Mouse (Mus musculus): Measurements from ENCODE around the gene Kat8.

- TF ChIP-seq CTCF (conservative IDR thresholded peaks at IDR 0.05; ENCODE audit: low read length) (no peak), NANOG (IDR thresholded peaks at IDR 0.05; ENCODE audit: borderline replicate concordance, low read length) (no peak)
Observed at GRCm38 (mm10) chr7:127898179-127898956, 13.9 kb upstream of the Kat8 start.

Data from E14TG2a.4 (cell line).